Mouse (Mus musculus): ENCODE measurements around the gene Ppp1r13l. TPM values are rescaled to one million over a fixed set of nuclear protein-coding genes. Genes with fewer than 3 reads are reported as not detected.

Ppp1r13l gene
- total and polyA plus RNA-seq, 2 experiments: 0.18 to 4.6 TPM

GRCm38 (mm10) chr7:19383708-19384107 is 24.2 kb downstream of the Ppp1r13l start:
- 96% methylated on average over 9 of the region's 9 CpGs for WGBS
- H3K79me2 ChIP-seq (ENCODE audit: control insufficient read depth, insufficient read depth, low read length): peaks cover 6% of the 10 kb centered on the region; the same call in 1 of the 2 replicates
- DNase-seq (ENCODE audit: extremely low read depth, low read depth, low spot score): no peak
- H3K27ac ChIP-seq (replicated peaks; ENCODE audit: insufficient read depth, low read depth, low read length): no peak overlapping the region
- no peaks in the 10 kb centered on the region for H3K27me3 ChIP-seq (ENCODE audit: control insufficient read depth, insufficient read depth, low read length)
- 0 out of 2 replicates have a peak, but pooled peaks cover 2% of the 10 kb centered on the region for H3K4me1 ChIP-seq (ENCODE audit: control insufficient read depth, insufficient read depth, low read length)
- H3K9ac ChIP-seq (ENCODE audit: low read depth, low read length): no peak overlapping the region
- no peaks in the 10 kb centered on the region for H3K36me3 ChIP-seq (ENCODE audit: control insufficient read depth, insufficient read depth, low read length)
- TF ChIP-seq POLR2A (IDR thresholded peaks at IDR 0.05; ENCODE audit: extremely low read depth, insufficient read depth, low read length): no peak
- no peak for TF ChIP-seq CTCF (IDR thresholded peaks at IDR 0.05; ENCODE audit: low read depth, low read length)
- H3K4me3 ChIP-seq (ENCODE audit: insufficient read depth, low read depth, low read length): no peak overlapping the region

GRCm38 (mm10) chr7:19388699-19389413 is 29.3 kb downstream of the Ppp1r13l start:
- DNase-seq (ENCODE audit: extremely low read depth, low read depth, low spot score): no peak
- TF ChIP-seq POLR2A (IDR thresholded peaks at IDR 0.05; ENCODE audit: extremely low read depth, insufficient read depth, low read length) (no peak), CTCF (IDR thresholded peaks at IDR 0.05; ENCODE audit: low read depth, low read length) (no peak)
- Histone ChIP-seq H3K27me3 (ENCODE audit: control insufficient read depth, insufficient read depth, low read length) (no peaks in the 10 kb centered on the region), H3K4me3 (ENCODE audit: insufficient read depth, low read depth, low read length) (no peak overlapping the region), H3K4me1 (ENCODE audit: control insufficient read depth, insufficient read depth, low read length) (no peaks in the 10 kb centered on the region), H3K9ac (ENCODE audit: low read depth, low read length) (no peak overlapping the region), H3K79me2 (ENCODE audit: control insufficient read depth, insufficient read depth, low read length) (no peaks in the 10 kb centered on the region), H3K27ac (replicated peaks; ENCODE audit: insufficient read depth, low read depth, low read length) (no peak overlapping the region), H3K36me3 (ENCODE audit: control insufficient read depth, insufficient read depth, low read length) (peaks cover 2% of the 10 kb centered on the region; the same call in 1 of the 2 replicates)
- WGBS: 90% methylated on average over 10 of the region's 10 CpGs

DNA sequence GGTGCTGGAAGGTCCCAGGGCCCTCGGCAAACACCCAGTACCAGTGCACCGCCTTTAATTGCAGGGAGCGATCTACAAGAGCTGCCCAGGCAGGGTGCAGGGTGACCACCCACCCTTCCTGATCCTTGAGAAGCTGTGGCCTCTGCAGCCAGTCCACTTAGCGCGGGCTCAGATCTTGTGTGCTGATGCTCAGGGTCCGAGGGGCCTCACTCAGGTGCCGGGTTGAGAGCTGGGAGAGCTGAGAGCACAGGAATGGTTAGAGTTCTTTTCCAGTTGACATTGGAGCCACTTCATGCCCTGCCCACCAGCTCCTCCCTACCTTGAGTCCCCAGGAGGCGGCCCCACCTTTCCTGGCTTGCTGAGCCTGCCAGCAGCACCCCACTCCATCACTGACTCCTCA is 34.9 kb downstream of the Ppp1r13l start:
- Histone ChIP-seq H3K4me3 (ENCODE audit: insufficient read depth, low read depth, low read length) (no peak overlapping the region), H3K4me1 (ENCODE audit: control insufficient read depth, insufficient read depth, low read length) (no peaks in the 10 kb centered on the region), H3K79me2 (ENCODE audit: control insufficient read depth, insufficient read depth, low read length) (no peaks in the 10 kb centered on the region), H3K27ac (replicated peaks; ENCODE audit: insufficient read depth, low read depth, low read length) (no peak overlapping the region), H3K27me3 (ENCODE audit: control insufficient read depth, insufficient read depth, low read length) (peaks cover 4% of the 10 kb centered on the region; the same call in 1 of the 2 replicates), H3K9ac (ENCODE audit: low read depth, low read length) (no peak overlapping the region), H3K36me3 (ENCODE audit: control insufficient read depth, insufficient read depth, low read length) (peaks cover 2% of the 10 kb centered on the region; the same call in 1 of the 2 replicates)
- 93% methylated on average over 8 of the region's 8 CpGs for WGBS
- TF ChIP-seq POLR2A (IDR thresholded peaks at IDR 0.05; ENCODE audit: extremely low read depth, insufficient read depth, low read length): no peak
- TF ChIP-seq CTCF (IDR thresholded peaks at IDR 0.05; ENCODE audit: low read depth, low read length): no peak
- DNase-seq (ENCODE audit: extremely low read depth, low read depth, low spot score): no peak

DNA sequence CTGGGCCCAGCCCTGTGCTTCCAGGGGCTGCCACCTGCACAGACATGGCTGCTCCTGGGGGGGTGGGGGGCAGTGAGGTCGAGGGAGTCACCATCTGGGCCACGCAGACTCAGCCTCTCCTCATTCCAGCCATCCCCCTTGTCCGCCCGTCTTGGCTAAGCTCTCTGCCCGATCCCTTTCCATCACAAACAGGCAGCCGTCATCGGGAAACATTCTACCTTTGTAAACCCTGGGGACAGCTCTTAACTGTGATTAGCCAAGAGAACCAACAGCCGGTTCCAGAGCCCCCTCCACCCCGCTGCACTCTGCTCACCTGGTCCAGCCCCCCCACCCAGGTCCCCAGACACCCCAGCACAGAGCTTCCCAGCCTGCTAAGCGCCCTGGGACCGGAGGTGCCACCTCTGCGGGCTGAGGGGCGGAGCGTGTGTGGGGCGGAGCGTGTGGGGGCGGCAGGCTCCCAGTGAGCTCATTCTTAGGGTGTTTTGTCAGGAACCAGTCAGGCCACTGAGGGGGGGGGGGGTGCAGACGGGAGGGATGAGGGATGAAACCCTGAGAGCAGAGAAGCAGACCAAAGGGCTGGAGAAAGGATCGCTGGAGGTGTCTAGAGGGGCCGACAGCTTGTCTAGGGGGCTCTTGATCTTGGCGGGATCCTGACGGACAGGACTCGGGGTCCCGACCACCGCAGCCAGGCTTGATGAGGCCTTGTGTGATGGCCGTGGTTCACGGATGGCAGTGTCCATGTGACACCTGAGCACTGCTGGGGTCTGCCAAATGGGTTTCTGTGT is 40.1 kb downstream of the Ppp1r13l start:
- Histone ChIP-seq H3K27ac (replicated peaks; ENCODE audit: insufficient read depth, low read depth, low read length) (no peak overlapping the region), H3K4me3 (ENCODE audit: insufficient read depth, low read depth, low read length) (peak overlapping the region; percentile 12; the same call in 1 of the 2 replicates), H3K9ac (ENCODE audit: low read depth, low read length) (no peak overlapping the region), H3K79me2 (ENCODE audit: control insufficient read depth, insufficient read depth, low read length) (no peaks in the 10 kb centered on the region), H3K36me3 (ENCODE audit: control insufficient read depth, insufficient read depth, low read length) (no peaks in the 10 kb centered on the region), H3K4me1 (ENCODE audit: control insufficient read depth, insufficient read depth, low read length) (peaks cover 2% of the 10 kb centered on the region; the same call in 1 of the 2 replicates), H3K27me3 (ENCODE audit: control insufficient read depth, insufficient read depth, low read length) (peaks cover 21% of the 10 kb centered on the region; the same call in 1 of the 2 replicates)
- 9% methylated on average over 27 of the region's 27 CpGs for WGBS
- no peak for DNase-seq (ENCODE audit: extremely low read depth, low read depth, low spot score)
- no peak for TF ChIP-seq CTCF (IDR thresholded peaks at IDR 0.05; ENCODE audit: low read depth, low read length)
- no peak for TF ChIP-seq POLR2A (IDR thresholded peaks at IDR 0.05; ENCODE audit: extremely low read depth, insufficient read depth, low read length)

GRCm38 (mm10) chr7:19400946-19401345 is 41.4 kb downstream of the Ppp1r13l start:
- DNase-seq (ENCODE audit: extremely low read depth, low read depth, low spot score): no peak
- 83% methylated on average over 4 of the region's 4 CpGs for WGBS
- Histone ChIP-seq H3K27me3 (ENCODE audit: control insufficient read depth, insufficient read depth, low read length) (peaks cover 21% of the 10 kb centered on the region; the same call in 1 of the 2 replicates), H3K4me3 (ENCODE audit: insufficient read depth, low read depth, low read length) (no peak overlapping the region), H3K4me1 (ENCODE audit: control insufficient read depth, insufficient read depth, low read length) (peaks cover 2% of the 10 kb centered on the region; the same call in 1 of the 2 replicates), H3K27ac (replicated peaks; ENCODE audit: insufficient read depth, low read depth, low read length) (no peak overlapping the region), H3K9ac (ENCODE audit: low read depth, low read length) (no peak overlapping the region), H3K36me3 (ENCODE audit: control insufficient read depth, insufficient read depth, low read length) (no peaks in the 10 kb centered on the region), H3K79me2 (ENCODE audit: control insufficient read depth, insufficient read depth, low read length) (no peaks in the 10 kb centered on the region)
- TF ChIP-seq POLR2A (IDR thresholded peaks at IDR 0.05; ENCODE audit: extremely low read depth, insufficient read depth, low read length) (no peak), CTCF (IDR thresholded peaks at IDR 0.05; ENCODE audit: low read depth, low read length) (no peak)
